Mouse (Mus musculus) erythroblast, embryonic 14.5 days (primary cell): ENCODE data around the gene Cfap97. TPM values are rescaled to one million over a fixed set of nuclear protein-coding genes. Genes with fewer than 3 reads are reported as not detected.

Experiments
- H3K27me3 ChIP-seq: 2 replicates; pipeline ENCODE4 v1.6.1; 2012; ENCODE audit warnings: inconsistent platforms; ENCODE audit not compliant: control insufficient read depth
- H3K36me3 ChIP-seq: 2 replicates; pipeline ENCODE4 v1.6.1; 2012; ENCODE audit warnings: mild to moderate bottlenecking, inconsistent platforms; ENCODE audit not compliant: control insufficient read depth
- H3K4me1 ChIP-seq: 2 replicates; pipeline ENCODE4 v1.6.1; 2012; ENCODE audit warnings: inconsistent platforms; ENCODE audit not compliant: control insufficient read depth
- H3K4me3 ChIP-seq: replicated peaks from 2 replicates; pipeline ENCODE3; 2012; ENCODE audit warnings: moderate library complexity, mild to moderate bottlenecking, inconsistent platforms
- H3K9me3 ChIP-seq: 2 replicates; pipeline ENCODE4 v1.6.1; 2012; ENCODE audit warnings: low read length, inconsistent platforms, mixed read lengths; ENCODE audit not compliant: control insufficient read depth
- GATA1 ChIP-seq: IDR thresholded peaks from 2 replicates; pipeline ENCODE4 v1.6.1; 2012; ENCODE audit warnings: low read length, inconsistent platforms, mixed read lengths
- TAL1 ChIP-seq: IDR thresholded peaks from 3 replicates; pipeline ENCODE4 v1.6.1; 2012; ENCODE audit warnings: low read length, inconsistent platforms, mixed read lengths
- polyA plus RNA-seq: library from polyadenylated mRNA; stranded (reverse); fragments of >175 nt; gene quantifications from 2 replicates; pipeline ENCODE4 v1.2.3, GENCODE M21; 2012

Gene Cfap97
- polyA plus RNA-seq, 1 experiment: 0.15 TPM

GRCm38 (mm10) chr8:46149782-46150181 is 1.8 kb upstream of the Cfap97 start:
- peaks cover 21% of the 10 kb centered on the region for H3K4me1 ChIP-seq
- no peaks in the 10 kb centered on the region for H3K9me3 ChIP-seq
- no peaks in the 10 kb centered on the region for H3K36me3 ChIP-seq
- H3K4me3 ChIP-seq: no peak overlapping the region
- peaks cover 35% of the 10 kb centered on the region for H3K27me3 ChIP-seq
- TF ChIP-seq TAL1: no peak
- no peak for TF ChIP-seq GATA1

GRCm38 (mm10) chr8:46152064-46153031 is 777 bp downstream of the Cfap97 start, which contains the start of gene Snx25:
Gene Snx25 (minus strand): TSS chr8:46152159.
- TF ChIP-seq TAL1 (no peak), GATA1 (no peak)
- peaks cover 40% of the 10 kb centered on the region for H3K27me3 ChIP-seq
- no peaks in the 10 kb centered on the region for H3K36me3 ChIP-seq
- no peaks in the 10 kb centered on the region for H3K9me3 ChIP-seq
- H3K4me3 ChIP-seq: peak within 1 kb of the TSS; percentile 80
- peaks cover 21% of the 10 kb centered on the region for H3K4me1 ChIP-seq

GRCm38 (mm10) chr8:46153042-46153441 is 1.5 kb downstream of the Cfap97 start:
- H3K4me1 ChIP-seq: peaks cover 21% of the 10 kb centered on the region
- no peaks in the 10 kb centered on the region for H3K36me3 ChIP-seq

GRCm38 (mm10) chr8:46162953-46163869 is 11.6 kb downstream of the Cfap97 start:
- no peak for TF ChIP-seq TAL1
- no peak for TF ChIP-seq GATA1
- Histone ChIP-seq H3K9me3 (peaks cover under 1% of the 10 kb centered on the region), H3K36me3 (no peaks in the 10 kb centered on the region; the same call in none of the 2 replicates), H3K27me3 (no peaks in the 10 kb centered on the region), H3K4me3 (peak overlapping the region; percentile 88), H3K4me1 (peaks cover 29% of the 10 kb centered on the region)

More at GRCm38 (mm10) chr8:46153042-46153441, 1.5 kb downstream of the Cfap97 start:
- TF ChIP-seq GATA1: no peak
- TF ChIP-seq TAL1: no peak
- Histone ChIP-seq H3K9me3 (peaks cover 1% of the 10 kb centered on the region), H3K4me3 (peak overlapping the region; percentile 80), H3K27me3 (peaks cover 40% of the 10 kb centered on the region)

GRCm38 (mm10) chr8:46163870-46164190 is 12.3 kb downstream of the Cfap97 start:
- TF ChIP-seq GATA1 (no peak), TAL1 (no peak)
- H3K36me3 ChIP-seq: no peaks in the 10 kb centered on the region; the same call in none of the 2 replicates
- H3K4me3 ChIP-seq: peak overlapping the region; percentile 88

GRCm38 (mm10) chr8:46173651-46174050 is 22.1 kb downstream of the Cfap97 start:
- TF ChIP-seq TAL1 (no peak), GATA1 (no peak)
- Histone ChIP-seq H3K4me3 (no peak overlapping the region), H3K27me3 (no peaks in the 10 kb centered on the region), H3K36me3 (peaks cover 21% of the 10 kb centered on the region), H3K9me3 (no peaks in the 10 kb centered on the region), H3K4me1 (peaks cover 4% of the 10 kb centered on the region)

More at GRCm38 (mm10) chr8:46163870-46164190, 12.3 kb downstream of the Cfap97 start:
- no peaks in the 10 kb centered on the region for H3K9me3 ChIP-seq
- no peaks in the 10 kb centered on the region for H3K27me3 ChIP-seq
- H3K4me1 ChIP-seq: peaks cover 28% of the 10 kb centered on the region

- H3K4me3 ChIP-seq: no peak overlapping the region
- H3K9me3 ChIP-seq: no peaks in the 10 kb centered on the region
- peaks cover 22% of the 10 kb centered on the region for H3K36me3 ChIP-seq
- H3K4me1 ChIP-seq: no peaks in the 10 kb centered on the region
- TF ChIP-seq TAL1 (no peak), GATA1 (no peak)
- H3K27me3 ChIP-seq: no peaks in the 10 kb centered on the region
Observed at GRCm38 (mm10) chr8:46180136-46180535, 28.6 kb downstream of the Cfap97 start.

- Histone ChIP-seq H3K4me3 (no peak overlapping the region), H3K27me3 (no peaks in the 10 kb centered on the region), H3K9me3 (no peaks in the 10 kb centered on the region), H3K4me1 (no peaks in the 10 kb centered on the region), H3K36me3 (peaks cover 19% of the 10 kb centered on the region)
- TF ChIP-seq TAL1 (no peak), GATA1 (no peak)
Observed at GRCm38 (mm10) chr8:46185361-46185760, 33.8 kb downstream of the Cfap97 start.

GRCm38 (mm10) chr8:46193100-46193499 is 41.5 kb downstream of the Cfap97 start:
- TF ChIP-seq GATA1: no peak
- no peak for TF ChIP-seq TAL1
- Histone ChIP-seq H3K9me3 (no peaks in the 10 kb centered on the region), H3K36me3 (peaks cover 48% of the 10 kb centered on the region), H3K4me3 (no peak overlapping the region), H3K27me3 (no peaks in the 10 kb centered on the region), H3K4me1 (no peaks in the 10 kb centered on the region)
